Mouse (Mus musculus) heart, adult 2 months (tissue): ENCODE measurements at regions not wholly inside any gene's neighbourhood (a gene's known extent, or its start where the extent isn't known, plus 50 kb on each side); places are given as distances from the start of the nearest gene placed in this dataset.

Experiments used
- DNase-seq, 2 experiments: peaks; one replicate each; pipeline ENCODE4 v3.0.0; 2021
- H3K27ac ChIP-seq: fragments of 200-600 bp; 2 replicates; pipeline ENCODE4 v1.8.1; 2022
- H3K27me3 ChIP-seq: fragments of 200-500 bp; 2 replicates; pipeline ENCODE4 v1.6.1; 2012; ENCODE audit warnings: mild to moderate bottlenecking, low read length, inconsistent platforms, mixed read lengths; ENCODE audit not compliant: control insufficient read depth, insufficient read depth
- H3K36me3 ChIP-seq: fragments of 200-500 bp; 2 replicates; pipeline ENCODE4 v1.6.1; 2012; ENCODE audit warnings: low read length, inconsistent platforms; ENCODE audit not compliant: control insufficient read depth, insufficient read depth
- H3K4me1 ChIP-seq: fragments of 200-500 bp; 2 replicates; pipeline ENCODE4 v1.6.1; 2011; ENCODE audit warnings: low read length; ENCODE audit not compliant: control insufficient read depth, insufficient read depth
- H3K4me3 ChIP-seq: fragments of 200-600 bp; 2 replicates; pipeline ENCODE4 v1.8.1; 2022
- H3K79me2 ChIP-seq: fragments of 200-500 bp; replicated peaks from 2 replicates; pipeline ENCODE4 v1.6.1; 2012; ENCODE audit warnings: mild to moderate bottlenecking, inconsistent platforms, low read length, moderate library complexity, mixed read lengths; ENCODE audit not compliant: control insufficient read depth, insufficient read depth
- H3K9ac ChIP-seq: fragments of 200-500 bp; 2 replicates; pipeline ENCODE4 v1.6.1; 2012; ENCODE audit warnings: low read depth, mild to moderate bottlenecking, control low read depth, inconsistent platforms, low read length, mixed read lengths
- CTCF ChIP-seq: fragments of 200-600 bp; IDR thresholded peaks from 2 replicates; pipeline ENCODE4 v1.8.1; 2022; ENCODE audit warnings: antibody characterized with exemption, mild to moderate bottlenecking, moderate library complexity
- EP300 ChIP-seq: fragments of 200-500 bp; IDR thresholded peaks from 2 replicates; pipeline ENCODE4 v1.6.1; 2011; ENCODE audit warnings: low read depth, low read length, control low read depth; ENCODE audit not compliant: insufficient read depth
- POLR2A ChIP-seq: fragments of 200-500 bp; IDR thresholded peaks from 2 replicates; pipeline ENCODE4 v1.6.1; 2011; ENCODE audit warnings: mild to moderate bottlenecking, low read depth, low read length, control low read depth; ENCODE audit not compliant: insufficient read depth
- WGBS: fragments of 180-500 bp; shearing (Covaris S2); methylation state at CpG from one replicate; pipeline ENCODE4 v1.1.7; 2018; 5-methylcytosine and 5-hydroxymethylcytosine counted together
- intact Hi-C: fragments of 180-260 bp; cut with DNase I; formaldehyde crosslinking; loops from one replicate; pipeline ENCODE4 v1.15.1; 2025

- no peak for TF ChIP-seq POLR2A
- no peak for TF ChIP-seq EP300
- peak; percentile 33 for TF ChIP-seq CTCF
- Histone ChIP-seq H3K27ac (no peak overlapping the region), H3K9ac (no peak overlapping the region), H3K79me2 (no peaks in the 10 kb centered on the region), H3K27me3 (no peaks in the 10 kb centered on the region), H3K4me3 (no peak overlapping the region), H3K36me3 (no peaks in the 10 kb centered on the region), H3K4me1 (no peaks in the 10 kb centered on the region)
- DNase-seq: no peak
- WGBS: 50% methylated on average over 1 of the region's 1 CpGs
- intact Hi-C loops: no loop called here
These were observed 52.0 kb upstream of the Ptprt start for GRCm38 (mm10) chr2:162712972-162713371.

GRCm38 (mm10) chr2:162712394-162712793, 51.4 kb upstream of the Ptprt start:
- no peak overlapping the region for H3K4me3 ChIP-seq
- no peaks in the 10 kb centered on the region for H3K27me3 ChIP-seq
- H3K79me2 ChIP-seq: no peaks in the 10 kb centered on the region
- H3K9ac ChIP-seq: no peak overlapping the region
- DNase-seq: no peak
- no peaks in the 10 kb centered on the region for H3K4me1 ChIP-seq
- TF ChIP-seq CTCF (no peak), POLR2A (no peak)
- intact Hi-C loops: no loop called here
- no peak overlapping the region for H3K27ac ChIP-seq
- WGBS: 63% methylated on average over 9 of the region's 9 CpGs
- H3K36me3 ChIP-seq: no peaks in the 10 kb centered on the region
